Mouse (Mus musculus): ENCODE measurements at regions not wholly inside any gene's neighbourhood (a gene's known extent, or its start where the extent isn't known, plus 50 kb on each side); places are given as distances from the start of the nearest gene placed in this dataset.

DNA sequence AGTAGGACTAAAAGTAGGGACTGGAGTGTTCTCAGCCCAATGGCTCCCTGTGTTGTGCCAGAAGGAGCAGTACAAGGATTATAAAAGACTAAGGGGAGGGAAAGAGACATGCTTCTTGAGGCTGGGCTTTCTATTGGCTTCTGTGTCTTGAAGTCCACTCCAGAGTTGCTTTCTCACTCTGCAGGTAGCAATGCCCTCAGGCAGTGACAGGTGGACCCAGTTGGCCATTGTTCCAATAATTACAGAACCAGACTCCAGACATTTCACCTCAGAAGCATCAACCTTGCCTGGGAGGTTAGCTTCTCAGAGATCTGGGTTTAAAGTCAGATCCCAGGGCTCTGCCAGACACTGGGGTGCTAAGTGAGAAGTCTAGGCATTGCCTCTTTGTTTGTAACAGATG lies 136.3 kb upstream of the Tll1 start:
- TF ChIP-seq CTCF (IDR thresholded peaks at IDR 0.05; ENCODE audit: low read depth) (no peak), EP300 (IDR thresholded peaks at IDR 0.05; ENCODE audit: low read depth) (no peak)
